Mouse (Mus musculus) layer of hippocampus, postnatal 36 days (tissue): ENCODE results near the gene Mrpl38. TPM values are rescaled to one million over a fixed set of nuclear protein-coding genes. Genes with fewer than 3 reads are reported as not detected.
"Not testable (repeated sequence)": the region's sequence is repeated elsewhere in the genome, so short reads cannot be mapped to it uniquely, and the experiment has no call there.

Experiments used
- DNase-seq, 2 experiments: peaks; one replicate each; pipeline ENCODE4 v3.0.0; 2022
- total RNA-seq, 2 experiments: library from RNA; stranded (reverse); gene quantifications; 2 replicates each; pipeline ENCODE4 v1.2.3; 2021

Mrpl38 gene
- total RNA-seq, 2 experiments from 2014 or later = 55.1 to 58.2 TPM

GRCm38 (mm10) chr11:116143468-116143867 is 4.8 kb upstream of the Mrpl38 start:
- no peak for DNase-seq

DNA sequence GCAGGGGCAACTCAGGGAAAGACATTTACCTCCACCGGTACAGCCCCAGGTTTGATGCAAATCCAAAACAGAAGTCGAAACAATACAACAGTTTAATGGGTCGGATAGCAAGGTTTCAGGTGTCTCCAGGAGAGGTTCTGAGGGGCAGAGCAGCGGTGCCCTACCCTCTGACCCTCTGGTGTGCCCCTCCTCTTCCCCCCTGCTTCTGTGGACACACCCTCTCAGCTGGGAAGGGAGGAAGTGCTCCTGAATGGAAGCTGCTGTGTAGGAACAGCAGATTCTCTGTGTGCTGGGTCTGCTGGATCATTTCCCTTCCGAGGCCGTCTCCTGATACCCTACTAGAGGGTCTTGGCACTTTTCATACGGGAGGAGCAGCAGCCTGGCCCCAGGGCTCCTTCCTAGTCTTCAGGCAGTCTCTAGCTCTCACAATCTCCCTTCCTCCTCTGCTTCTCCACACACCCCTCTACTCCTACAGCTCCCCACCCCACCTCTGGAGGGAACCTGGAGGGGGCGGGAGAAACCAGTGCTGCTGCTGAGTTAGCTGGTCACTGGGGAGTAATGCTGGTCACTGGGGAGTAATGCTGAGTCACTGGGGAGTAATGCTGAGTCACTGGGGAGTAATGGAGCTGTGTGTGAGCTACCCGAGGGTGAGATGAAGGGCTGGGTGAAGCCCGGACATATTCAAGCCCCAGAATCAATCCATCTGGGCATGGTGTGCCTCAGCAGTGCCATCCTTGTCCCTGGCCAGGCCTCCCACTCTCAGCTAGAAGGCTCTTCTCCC is 3.7 kb upstream of the Mrpl38 start:
- no peak for DNase-seq

GRCm38 (mm10) chr11:116138096-116138467 is 586 bp downstream of the Mrpl38 start:
- no peak for DNase-seq

GRCm38 (mm10) chr11:116134171-116134570 is 4.5 kb downstream of the Mrpl38 start:
- no peak for DNase-seq

GRCm38 (mm10) chr11:116133497-116133896 is 5.2 kb downstream of the Mrpl38 start:
- DNase-seq = no peak

GRCm38 (mm10) chr11:116132366-116133333 is 6.0 kb downstream of the Mrpl38 start:
- DNase-seq = no peak

DNA sequence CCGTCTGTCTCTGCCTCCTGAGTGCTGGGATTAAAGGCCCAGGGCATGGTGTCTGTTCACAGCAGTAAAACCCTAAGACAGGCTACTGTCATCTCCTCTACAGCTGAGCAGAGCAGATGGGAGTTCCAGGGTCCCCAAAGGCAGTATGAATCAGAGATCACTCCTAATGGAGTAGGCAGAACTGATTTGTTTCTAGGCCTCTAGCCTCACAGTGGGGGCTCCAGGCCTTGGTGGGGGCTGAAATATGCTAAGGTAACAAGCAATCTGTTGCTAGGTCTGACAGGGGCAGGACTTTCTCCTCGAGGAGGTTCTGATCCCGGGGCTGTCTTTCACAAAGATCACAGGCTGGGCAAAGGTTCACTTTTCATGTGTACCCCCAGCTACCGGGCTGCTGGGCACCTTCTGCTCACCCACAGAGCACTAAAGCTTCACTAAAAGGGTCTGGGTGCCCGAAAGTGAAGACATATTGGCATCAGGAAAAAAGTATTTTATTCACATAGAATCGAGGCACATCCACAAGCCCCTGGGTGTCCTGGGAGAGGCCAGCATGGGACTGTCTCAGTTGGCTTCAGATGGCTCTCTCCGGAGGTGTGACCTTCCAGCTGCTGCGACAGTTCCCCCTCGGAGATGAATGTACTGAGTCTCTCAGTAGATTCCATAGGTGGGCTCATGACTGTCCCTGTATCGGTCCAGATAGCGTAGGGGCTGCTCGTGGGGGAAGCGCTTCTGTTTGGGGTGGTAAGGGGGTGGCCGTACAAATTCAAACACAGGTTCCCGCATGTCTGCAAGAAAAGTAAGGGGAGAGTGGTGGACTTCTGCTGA is 7.1 kb downstream of the Mrpl38 start:
- DNase-seq = no peak

GRCm38 (mm10) chr11:116130488-116131205 is 8.0 kb downstream of the Mrpl38 start, which contains the start of gene Trim65:
TSS of gene Trim65 (minus strand) at chr11:116131128.
- peak; percentile 83 to 85 for DNase-seq

- no peak for DNase-seq
Observed at GRCm38 (mm10) chr11:116129993-116130487, 8.6 kb downstream of the Mrpl38 start.

DNA sequence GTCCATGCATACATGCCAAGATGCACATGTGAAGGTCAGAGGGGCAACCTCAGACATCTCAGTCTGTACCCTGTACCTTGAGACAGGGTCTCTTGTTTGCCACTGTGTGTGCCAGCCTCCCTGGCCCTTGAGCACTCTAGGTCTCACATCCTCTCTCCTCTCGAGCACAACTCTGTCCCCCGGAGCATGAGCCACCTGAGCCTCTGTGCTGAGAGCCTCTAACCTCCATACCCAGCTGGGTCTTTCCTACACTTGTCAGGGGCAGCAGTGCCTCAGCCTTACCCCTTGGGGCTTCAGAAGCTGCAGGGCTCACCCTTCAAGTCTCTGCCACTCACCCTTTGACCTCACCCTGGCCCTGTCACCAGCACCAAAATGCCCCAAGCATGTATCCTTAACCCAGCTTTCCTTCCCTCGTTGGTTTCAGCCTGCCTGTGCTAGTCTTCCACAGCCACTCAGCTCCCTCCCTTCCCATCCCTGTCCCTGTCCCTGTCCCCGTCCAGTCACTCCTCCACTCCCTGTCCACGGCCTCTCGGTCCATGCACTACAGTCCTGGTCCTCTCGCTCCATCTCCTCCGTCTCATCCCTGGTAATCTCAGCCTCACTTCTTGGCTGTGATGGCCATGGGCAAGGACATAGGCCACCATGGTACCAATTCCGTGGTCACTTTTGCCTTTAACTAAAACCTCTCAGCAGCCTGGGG is 9.4 kb downstream of the Mrpl38 start:
- no peak for DNase-seq

DNA sequence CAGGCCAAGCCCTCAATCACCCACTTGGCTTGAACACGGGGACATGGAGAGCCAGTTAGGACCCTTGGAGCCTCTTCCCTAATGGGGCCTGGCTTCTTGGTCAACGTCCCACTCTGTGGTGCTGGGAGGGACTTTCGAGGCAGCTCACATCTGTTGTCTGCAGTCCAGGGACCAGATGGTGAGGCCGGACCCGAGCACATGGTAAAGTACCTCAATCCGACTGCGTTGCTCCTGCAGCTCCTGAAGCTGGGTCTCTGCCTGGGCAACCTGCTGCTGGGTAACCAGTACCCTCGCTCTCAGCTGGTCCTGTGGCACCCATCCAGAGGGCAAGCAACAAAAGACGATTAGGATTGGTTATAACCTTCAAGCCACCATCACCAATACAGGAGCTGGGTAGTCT is 10.7 kb downstream of the Mrpl38 start:
- no peak for DNase-seq

DNA sequence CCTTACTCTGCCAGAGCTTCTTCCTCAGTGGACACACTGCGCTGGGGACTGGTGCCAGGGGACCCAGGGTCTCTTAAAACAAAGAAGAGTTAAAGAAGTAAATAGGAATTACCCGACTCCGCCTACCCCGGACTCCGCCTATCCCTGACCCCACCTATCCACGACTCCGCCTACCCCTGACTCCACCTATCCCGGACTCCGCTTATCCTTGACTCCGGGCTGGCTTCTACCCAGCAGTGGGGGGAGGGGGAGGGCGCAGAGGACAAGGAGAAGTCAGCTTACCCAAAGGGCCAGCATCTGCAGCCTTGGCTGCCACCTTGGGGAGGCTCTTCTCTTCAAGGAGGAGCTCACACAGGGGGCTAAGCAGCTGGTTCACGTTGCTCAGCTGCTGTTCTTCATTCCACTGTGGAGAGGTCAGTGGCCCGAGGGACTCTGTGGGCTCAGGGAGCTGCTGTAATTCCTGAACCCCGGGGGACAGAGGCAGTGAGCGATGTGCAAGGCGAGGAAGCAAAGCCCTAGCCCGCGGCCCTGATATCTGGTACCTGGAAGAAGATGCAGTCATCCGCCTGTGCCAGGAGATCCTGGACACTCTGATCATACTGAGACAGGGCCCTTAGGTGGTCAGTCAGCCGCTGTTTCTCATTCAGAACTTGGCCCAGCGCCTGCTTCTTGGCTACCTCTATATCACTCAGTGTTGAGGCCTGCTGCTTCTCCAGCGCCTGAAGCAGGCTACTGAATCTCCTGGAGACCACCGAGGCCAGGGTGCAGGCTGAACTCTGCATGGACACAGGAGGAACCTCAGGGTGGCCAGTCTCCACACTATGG is 11.3 kb downstream of the Mrpl38 start, which contains the start of gene Trim47:
TSS of gene Trim47 (minus strand) at position 55 of the 825 bp plus-strand sequence.
- DNase-seq = no peak

GRCm38 (mm10) chr11:116126261-116126660 is 12.4 kb downstream of the Mrpl38 start:
- DNase-seq = no peak

DNA sequence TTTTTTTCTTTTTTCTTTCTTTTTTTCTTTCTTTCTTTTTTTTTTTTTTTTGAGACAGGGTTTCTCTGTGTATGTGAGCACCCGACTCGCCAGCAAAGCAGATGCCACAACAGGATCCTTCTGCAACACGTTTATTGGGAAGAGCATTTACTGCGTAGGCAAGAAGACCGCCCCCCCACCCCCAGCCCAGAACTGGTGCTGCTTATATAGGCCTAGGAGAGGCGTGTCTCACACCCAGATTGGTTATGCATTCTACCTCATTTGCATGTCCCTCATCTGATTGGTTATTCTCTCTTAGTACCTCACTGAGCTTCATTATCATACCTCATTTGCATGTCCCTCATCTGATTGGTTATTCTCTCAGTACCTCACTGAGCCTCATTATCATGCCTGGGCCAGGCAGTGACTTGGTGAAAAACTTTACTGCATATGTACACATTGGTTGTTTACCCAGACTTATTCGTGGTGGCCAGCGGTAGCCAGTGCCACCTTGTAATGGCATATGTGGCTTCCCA is 16.9 kb downstream of the Mrpl38 start:
- DNase-seq = not testable (repeated sequence)

- no peak for DNase-seq
Observed at GRCm38 (mm10) chr11:116117819-116118218, 20.8 kb downstream of the Mrpl38 start.

- no peak for DNase-seq
Observed at GRCm38 (mm10) chr11:116117241-116117640, 21.4 kb downstream of the Mrpl38 start.

GRCm38 (mm10) chr11:116111611-116112203 is 27.0 kb downstream of the Mrpl38 start:
- no peak for DNase-seq

DNA sequence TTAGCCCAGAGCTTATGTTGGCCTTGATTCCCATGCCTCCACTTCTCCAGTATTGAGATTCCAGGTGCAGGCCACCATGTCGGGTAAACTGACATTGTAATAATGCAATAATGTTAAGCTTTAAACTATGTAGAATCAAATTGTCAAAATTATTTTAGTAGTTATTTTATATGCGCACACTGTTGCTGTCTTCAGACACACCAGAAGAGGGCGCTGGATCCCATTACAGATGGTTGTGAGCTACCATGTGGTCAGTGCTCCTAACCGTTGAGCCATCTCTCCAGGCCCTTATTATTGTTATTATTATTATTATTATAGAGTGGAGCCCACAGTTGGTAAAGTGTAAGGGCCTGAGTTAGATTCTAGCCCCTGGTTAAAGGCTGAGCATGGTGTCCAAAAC is 27.6 kb downstream of the Mrpl38 start:
- no peak for DNase-seq

GRCm38 (mm10) chr11:116110540-116110939 is 28.1 kb downstream of the Mrpl38 start:
- DNase-seq = no peak
